Mouse (Mus musculus): ENCODE measurements around the gene Rbsn. TPM values are rescaled to one million over a fixed set of nuclear protein-coding genes. Genes with fewer than 3 reads are reported as not detected.

Rbsn gene
- total RNA-seq, 4 experiments from 2014 or later = 38.5 to 42.1 (median 39.7) TPM

DNA sequence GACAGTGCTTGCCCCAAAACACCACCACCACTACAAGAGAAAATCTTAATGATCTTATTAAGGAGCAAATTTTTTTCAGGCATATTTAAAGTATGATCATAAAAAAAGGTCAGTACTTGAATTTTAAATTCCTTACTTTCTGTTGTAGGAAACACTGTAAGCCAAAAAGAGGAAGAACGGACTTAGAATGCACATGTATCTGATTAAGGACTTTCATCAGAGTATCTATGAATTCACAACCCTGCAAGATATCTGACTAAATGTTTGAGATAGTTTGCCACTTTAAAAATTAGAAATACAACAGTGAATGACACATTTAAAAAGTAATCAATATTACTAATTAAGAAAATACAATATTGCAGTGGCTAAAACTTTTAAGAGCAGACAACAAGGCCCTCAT, 38.3 kb downstream of the Rbsn start:
- no peak for DNase-seq (ENCODE audit: low spot score in 2 of 2)

DNA sequence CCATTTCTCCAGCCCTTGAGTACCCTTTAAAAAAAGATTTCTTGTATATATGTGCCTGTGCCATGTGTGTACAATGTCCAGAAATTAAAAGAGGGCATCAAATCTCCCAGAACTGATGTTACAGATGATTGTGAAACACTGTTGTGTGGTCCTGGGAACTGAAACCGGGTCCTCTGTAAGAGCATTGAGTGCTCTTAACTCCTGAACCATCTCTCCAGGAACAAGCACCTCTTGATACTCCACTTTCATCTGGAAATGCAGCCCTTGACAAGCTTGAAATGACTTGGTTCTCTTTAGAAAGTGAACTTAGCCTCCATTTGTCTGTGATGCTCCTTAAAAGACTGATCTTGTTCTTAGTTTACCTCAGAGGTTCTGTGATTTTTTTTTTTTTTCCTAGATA, 52.0 kb downstream of the Rbsn start:
- no peak for DNase-seq (ENCODE audit: low spot score in 2 of 2)

DNA sequence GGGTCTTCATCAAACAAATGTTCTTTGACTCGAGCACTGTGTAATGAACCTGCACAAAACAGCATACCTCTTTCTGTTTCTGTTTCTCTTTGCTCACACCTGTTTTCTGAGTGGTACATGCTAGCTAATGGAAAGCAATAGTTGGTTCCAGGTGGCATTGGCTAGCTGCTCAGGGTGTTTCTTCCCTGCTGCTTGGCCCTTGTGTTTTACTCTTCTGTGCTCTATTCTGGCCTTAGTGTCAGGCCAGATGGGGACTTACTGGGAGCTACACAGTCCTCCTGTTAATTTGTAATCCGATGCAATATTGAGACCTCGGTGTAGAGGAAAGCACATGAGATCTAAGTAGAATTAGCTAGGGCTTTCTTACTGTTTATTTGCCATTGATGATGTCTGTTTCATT, 55.9 kb downstream of the Rbsn start:
- no peak for DNase-seq (ENCODE audit: low spot score in 2 of 2)

GRCm38 (mm10) chr6:92153774-92154173, 61.0 kb downstream of the Rbsn start:
- no peak for DNase-seq (ENCODE audit: low spot score in 2 of 2)

GRCm38 (mm10) chr6:92145881-92146280, 68.8 kb downstream of the Rbsn start:
- DNase-seq (ENCODE audit: low spot score in 2 of 2) = no peak

Other genes with a start within 250 kb of the Rbsn start
- gene Fgd5, start 236.0 kb downstream of the Rbsn start, total RNA-seq (2022) = 1 to 10 TPM; 4.0 to 6.0 (median 5.4) TPM
- 10 to 100 TPM; 83.3 to 91.6 (median 89.0) TPM for gene Nr2c2, start 123.5 kb downstream of the Rbsn start, total RNA-seq (2022)
- 10 to 100 TPM; 39.0 to 53.9 (median 47.7) TPM for gene Mrps25, start 30.9 kb downstream of the Rbsn start, total RNA-seq (2022)
- gene Trh, start 29.7 kb upstream of the Rbsn start, total RNA-seq (2022) = 1 to 10 TPM; 1.5 to 2.6 (median 1.8) TPM

Measured in layer of hippocampus, adult 8-10 months (tissue).